Mouse (Mus musculus) small intestine, adult 2 months (tissue): ENCODE data around the gene Rpp40.

ENCODE experiments used
- CTCF ChIP-seq: fragments of 200-500 bp; IDR thresholded peaks from 2 replicates; pipeline ENCODE4 v1.5.1; 2012; ENCODE audit warnings: low read depth, mild to moderate bottlenecking, control low read depth, inconsistent platforms, low read length, moderate library complexity, mixed read lengths; ENCODE audit not compliant: insufficient replicate concordance, insufficient read length; ENCODE audit errors: extremely low read depth
- POLR2A ChIP-seq: fragments of 200-500 bp; IDR thresholded peaks from 2 replicates; pipeline ENCODE4 v1.6.1; 2012; ENCODE audit warnings: low read depth, mild to moderate bottlenecking, control low read depth, inconsistent platforms, low read length, moderate library complexity

DNA sequence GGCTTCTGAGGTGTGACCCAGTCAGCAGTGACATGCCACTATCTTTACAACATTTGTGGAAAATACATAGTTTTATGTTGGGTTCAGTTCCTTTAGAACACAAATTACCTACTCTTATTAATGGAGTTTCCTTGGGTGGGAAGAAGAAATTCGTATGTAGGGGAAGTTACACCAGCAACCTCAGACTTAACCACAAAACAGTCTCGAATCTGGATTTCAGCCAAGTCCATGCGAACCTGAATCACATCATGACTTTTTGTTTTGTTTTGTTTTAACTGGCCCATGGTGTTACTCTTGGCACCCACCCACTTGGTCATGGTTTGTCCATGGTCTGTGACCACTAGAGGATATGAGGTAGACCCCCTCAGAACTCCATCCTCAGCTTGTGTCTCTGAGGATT lies 35.1 kb downstream of the Rpp40 start:
- TF ChIP-seq POLR2A (no peak), CTCF (no peak)
